8 mouse cellular contexts compared by ENCODE assay signal in genomic region chr9:83652590-83653172, GRCm38 (mm10).
DNase-seq lines count a peak whose midpoint lies in the region; ATAC-seq and TF ChIP-seq lines count a peak whose summit lies in the region.

No protein-coding gene starts in this region.

- DNase-seq in kidney, adult 2 months = peak; percentile 5
- no peak for DNase-seq in kidney, adult 11 months
- peak; percentile 24 for DNase-seq in CD4-positive helper T cell, adult 2 months (ENCODE audit: low read depth, low spot score)
- DNase-seq in R1 (ENCODE audit: low read depth, low spot score) = peak; percentile 73
- DNase-seq in right cerebral cortex, postnatal 25 days = no peak
- no peak for DNase-seq in left cerebral cortex, postnatal 4 days
- DNase-seq in right cerebral cortex, postnatal 14 days = no peak

- H3K9ac ChIP-seq in intestine, embryonic 15.5 days = no peak overlapping the region

- 29% methylated on average over 15 of the region's 15 CpGs for WGBS in kidney, adult 2 months
- WGBS in intestine, embryonic 15.5 days = 34% methylated on average over 15 of the region's 15 CpGs

- TF ChIP-seq CTCF in kidney, adult 2 months (conservative IDR thresholded peaks at IDR 0.05; ENCODE audit: insufficient read depth, insufficient read length, low read depth, low read length) = peak; percentile 69

- H3K4me2 ChIP-seq in intestine, embryonic 15.5 days (replicated peaks) = no peak overlapping the region

- TF ChIP-seq POLR2A in kidney, adult 2 months (IDR thresholded peaks at IDR 0.05; ENCODE audit: low read depth, low read length) = no peak

- no peaks in the 10 kb centered on the region for H3K36me3 ChIP-seq in kidney, adult 2 months (ENCODE audit: control insufficient read depth, insufficient read depth, low read length)
- no peaks in the 10 kb centered on the region for H3K36me3 ChIP-seq in intestine, embryonic 15.5 days

- H3K9me3 ChIP-seq in intestine, embryonic 15.5 days = no peaks in the 10 kb centered on the region

- no peaks in the 10 kb centered on the region for H3K4me1 ChIP-seq in kidney, adult 2 months (ENCODE audit: control insufficient read depth, insufficient read depth, low read length)
- H3K4me1 ChIP-seq in intestine, embryonic 15.5 days (replicated peaks) = no peaks in the 10 kb centered on the region

- intact Hi-C loops in left cerebral cortex, postnatal 4 days (cut with DNase I) = no loop called here

- no peaks in the 10 kb centered on the region for H3K27me3 ChIP-seq in kidney, adult 2 months (replicated peaks; ENCODE audit: control insufficient read depth, insufficient read depth, low read length)
- H3K27me3 ChIP-seq in intestine, embryonic 15.5 days (replicated peaks) = no peaks in the 10 kb centered on the region

- no peak overlapping the region for H3K27ac ChIP-seq in kidney, adult 2 months (ENCODE audit: insufficient read depth, low read depth, low read length)
- H3K27ac ChIP-seq in intestine, embryonic 15.5 days = no peak overlapping the region

- ATAC-seq in intestine, embryonic 15.5 days = peak; percentile 59; the same call in 1 of the 2 replicates

- no peak overlapping the region for H3K4me3 ChIP-seq in kidney, adult 2 months (ENCODE audit: insufficient read depth, low read depth, low read length)
- H3K4me3 ChIP-seq in intestine, embryonic 15.5 days (replicated peaks) = no peak overlapping the region

Comparison
In these comparisons a context has a peak if more than half of its experiments do, and no peak if none do; other contexts are left out.
1. DNase-seq: peak in kidney, adult 2 months (single experiment), CD4-positive helper T cell, adult 2 months (single experiment) and R1 (single experiment); none in kidney, adult 11 months (single experiment), right cerebral cortex, postnatal 25 days (single experiment), left cerebral cortex, postnatal 4 days (single experiment) and right cerebral cortex, postnatal 14 days (single experiment).